Mouse (Mus musculus) intestine, embryonic 15.5 days (tissue): ENCODE results near the gene Olfr323. TPM values are rescaled to one million over a fixed set of nuclear protein-coding genes. Genes with fewer than 3 reads are reported as not detected.

Experiments used
- ATAC-seq: fragments of 200-750 bp; cut with Nextera tagmentation; 2 replicates; pipeline ENCODE4 v1.8.0; 2017; ENCODE audit warnings: moderate TSS enrichment, moderate library complexity
- H3K27ac ChIP-seq: fragments of 300-500 bp; sonication (generic); 2 replicates; pipeline ENCODE4 v1.5.1; 2015; ENCODE audit warnings: mild to moderate bottlenecking, inconsistent platforms
- H3K27me3 ChIP-seq: fragments of 300-500 bp; sonication (generic); replicated peaks from 2 replicates; pipeline ENCODE4 v1.6.1; 2015; ENCODE audit warnings: inconsistent platforms
- H3K36me3 ChIP-seq: fragments of 300-500 bp; sonication (generic); 2 replicates; pipeline ENCODE4 v1.6.1; 2015; ENCODE audit warnings: inconsistent platforms
- H3K4me1 ChIP-seq: fragments of 300-500 bp; sonication (generic); replicated peaks from 2 replicates; pipeline ENCODE4 v1.6.1; 2015; ENCODE audit warnings: inconsistent platforms
- H3K4me2 ChIP-seq: fragments of 300-500 bp; sonication (generic); replicated peaks from 2 replicates; pipeline ENCODE4 v1.6.1; 2015; ENCODE audit warnings: mild to moderate bottlenecking, inconsistent platforms
- H3K4me3 ChIP-seq: fragments of 300-500 bp; sonication (generic); replicated peaks from 2 replicates; pipeline ENCODE4 v1.5.1; 2015; ENCODE audit warnings: inconsistent platforms
- H3K9ac ChIP-seq: fragments of 300-500 bp; sonication (generic); 2 replicates; pipeline ENCODE4 v1.6.1; 2015; ENCODE audit warnings: inconsistent platforms
- H3K9me3 ChIP-seq: fragments of 300-500 bp; sonication (generic); 2 replicates; pipeline ENCODE4 v1.6.1; 2016; ENCODE audit warnings: inconsistent platforms
- WGBS: fragments of 180-500 bp; shearing (Covaris S2); methylation state at CpG from one replicate; pipeline ENCODE4 v1.1.7; 2015; 5-methylcytosine and 5-hydroxymethylcytosine counted together
- polyA plus RNA-seq: library from polyadenylated mRNA; unstranded; fragments of >200 nt; fragmentation: Nextera tagmentation; extraction: Ambion mirVana; gene quantifications from 2 replicates; pipeline ENCODE4 v1.2.1, GENCODE M21; 2015

Olfr323 gene
- polyA plus RNA-seq, 1 experiment from 2014 or later: not detected

- H3K36me3 ChIP-seq: no peaks in the 10 kb centered on the region
- H3K27ac ChIP-seq: no peak overlapping the region
- 58% methylated on average over 4 of the region's 4 CpGs for WGBS
- H3K9ac ChIP-seq: no peak overlapping the region
- H3K4me1 ChIP-seq: no peaks in the 10 kb centered on the region
- no peak for ATAC-seq
- H3K9me3 ChIP-seq: no peaks in the 10 kb centered on the region
- no peak overlapping the region for H3K4me3 ChIP-seq
- H3K27me3 ChIP-seq: no peaks in the 10 kb centered on the region; the same call in 1 of the 2 replicates
- H3K4me2 ChIP-seq: no peak overlapping the region
Measured at GRCm38 (mm10) chr11:58626146-58626545, 4.2 kb downstream of the Olfr323 start.

DNA sequence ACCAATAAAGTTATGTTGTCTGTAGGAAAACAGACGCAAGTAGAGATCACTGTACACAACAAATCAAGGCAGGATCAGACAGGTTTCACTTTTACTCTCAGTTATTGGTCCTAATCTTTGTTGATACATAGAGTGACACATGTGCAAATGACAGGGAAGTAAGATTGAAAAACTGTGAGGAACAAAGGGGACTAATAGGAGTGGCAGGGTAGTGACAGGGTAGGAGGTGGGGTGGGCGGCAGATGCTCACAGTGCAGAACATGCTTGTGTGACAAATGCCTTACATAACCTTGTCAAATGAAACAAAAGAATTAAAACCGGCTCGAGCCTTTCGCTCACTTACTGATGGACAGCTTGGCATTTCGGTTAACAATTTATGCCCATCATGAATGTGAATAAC lies 11.5 kb downstream of the Olfr323 start:
- Histone ChIP-seq H3K27ac (no peak overlapping the region), H3K4me2 (0 out of 2 replicates have a peak overlapping the region, but pooled peaks have one; percentile 9), H3K4me1 (peaks cover 7% of the 10 kb centered on the region; the same call in 1 of the 2 replicates), H3K9ac (no peak overlapping the region), H3K36me3 (no peaks in the 10 kb centered on the region), H3K27me3 (no peaks in the 10 kb centered on the region; the same call in 1 of the 2 replicates), H3K4me3 (no peak overlapping the region), H3K9me3 (no peaks in the 10 kb centered on the region)
- WGBS: 71% methylated on average over 6 of the region's 6 CpGs
- ATAC-seq: peak; percentile 57

DNA sequence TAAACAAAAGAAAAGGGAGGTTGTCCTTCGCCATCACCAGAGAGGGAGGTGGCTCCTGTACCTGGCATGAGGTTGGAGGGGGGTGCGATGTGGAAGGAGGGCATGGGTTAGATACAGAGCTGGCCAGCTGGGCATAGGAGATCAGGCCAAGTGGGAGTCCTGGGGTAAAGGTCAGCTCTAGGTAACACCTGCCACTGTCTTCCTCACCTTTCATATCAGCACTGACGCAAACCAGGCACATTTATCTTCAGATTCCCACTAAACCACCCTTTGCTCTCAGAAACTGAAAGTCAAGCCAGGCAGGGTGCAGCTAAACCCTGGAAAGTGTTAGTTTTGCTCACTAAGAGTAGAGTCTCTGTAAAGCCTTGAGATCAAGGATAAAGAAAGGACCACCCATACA lies 11.9 kb downstream of the Olfr323 start:
- WGBS: 43% methylated on average over 3 of the region's 3 CpGs
- H3K27ac ChIP-seq: no peak overlapping the region
- H3K4me3 ChIP-seq: no peak overlapping the region
- H3K9me3 ChIP-seq: no peaks in the 10 kb centered on the region
- peak overlapping the region; percentile 9; the same call in 1 of the 2 replicates for H3K4me2 ChIP-seq
- ATAC-seq: peak; percentile 68
- no peak overlapping the region for H3K9ac ChIP-seq
- H3K4me1 ChIP-seq: peaks cover 7% of the 10 kb centered on the region; the same call in 1 of the 2 replicates
- H3K27me3 ChIP-seq: no peaks in the 10 kb centered on the region; the same call in 1 of the 2 replicates
- H3K36me3 ChIP-seq: no peaks in the 10 kb centered on the region

DNA sequence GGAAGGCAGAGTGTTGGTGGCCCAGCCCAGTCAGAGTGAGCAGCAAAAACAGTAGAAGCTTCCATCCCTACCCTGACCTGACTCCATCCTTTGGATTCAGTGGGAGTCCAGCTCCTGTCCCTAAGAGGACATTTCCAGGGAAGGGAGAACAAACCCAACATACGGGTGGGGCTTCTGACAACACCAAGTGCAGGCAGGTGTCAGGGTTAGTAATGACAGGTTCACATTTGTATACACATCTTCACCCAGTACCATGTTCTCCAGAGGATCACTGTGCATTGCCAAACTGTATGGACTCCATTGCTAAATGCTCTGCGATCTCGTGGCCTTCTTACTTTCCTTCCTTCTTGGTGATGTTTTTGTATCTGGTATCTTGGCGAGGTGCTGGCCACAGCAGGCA lies 14.3 kb downstream of the Olfr323 start, which contains the start of gene 2210407C18Rik:
Gene 2210407C18Rik (minus strand): TSS at position 101 of the 400 bp plus-strand sequence.
- Histone ChIP-seq H3K9ac (no peak within 1 kb of the TSS), H3K4me2 (no peak within 1 kb of the TSS), H3K27me3 (peaks cover 3% of the 10 kb centered on the region; the same call in 1 of the 2 replicates), H3K4me3 (no peak within 1 kb of the TSS), H3K9me3 (no peaks in the 10 kb centered on the region), H3K27ac (no peak within 1 kb of the TSS), H3K4me1 (peaks cover 7% of the 10 kb centered on the region; the same call in 1 of the 2 replicates), H3K36me3 (no peaks in the 10 kb centered on the region)
- no peak for ATAC-seq
- WGBS: 85% methylated on average over 4 of the region's 4 CpGs

DNA sequence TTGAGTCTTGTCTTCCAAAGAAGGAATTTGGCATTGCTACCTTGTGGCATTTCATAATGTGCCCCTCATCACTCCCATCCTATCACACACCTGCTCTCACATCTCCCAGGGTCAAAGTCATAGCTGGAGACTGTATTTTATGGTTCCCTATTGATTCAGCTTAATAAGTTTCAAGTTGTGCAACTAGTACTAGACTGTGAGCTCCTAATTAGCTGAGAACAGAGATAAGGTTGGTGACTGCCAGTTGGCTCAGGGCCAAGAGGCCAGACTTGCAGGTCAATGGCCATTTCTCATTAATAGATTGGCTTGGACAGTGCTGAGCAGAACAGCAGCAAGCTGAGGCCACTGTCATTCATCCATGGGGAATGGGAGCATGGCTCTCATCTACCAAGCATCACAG lies 15.8 kb downstream of the Olfr323 start:
- peak; percentile 86 for ATAC-seq
- no peaks in the 10 kb centered on the region for H3K36me3 ChIP-seq
- H3K4me1 ChIP-seq: peaks cover 7% of the 10 kb centered on the region; the same call in 1 of the 2 replicates
- H3K4me3 ChIP-seq: no peak overlapping the region
- H3K4me2 ChIP-seq: no peak overlapping the region
- peaks cover 3% of the 10 kb centered on the region; the same call in 1 of the 2 replicates for H3K27me3 ChIP-seq
- no peak overlapping the region for H3K27ac ChIP-seq
- no peak overlapping the region for H3K9ac ChIP-seq
- H3K9me3 ChIP-seq: no peaks in the 10 kb centered on the region

GRCm38 (mm10) chr11:58613359-58613758 lies 16.9 kb downstream of the Olfr323 start:
- no peaks in the 10 kb centered on the region for H3K9me3 ChIP-seq
- H3K27ac ChIP-seq: no peak overlapping the region
- WGBS: 48% methylated on average over 3 of the region's 3 CpGs
- ATAC-seq: 0 out of 2 replicates have a peak, but pooled peaks have one; percentile 62
- H3K36me3 ChIP-seq: no peaks in the 10 kb centered on the region
- H3K4me2 ChIP-seq: no peak overlapping the region
- H3K9ac ChIP-seq: no peak overlapping the region
- H3K4me3 ChIP-seq: no peak overlapping the region
- H3K4me1 ChIP-seq: peaks cover 6% of the 10 kb centered on the region; the same call in 1 of the 2 replicates
- peaks cover 3% of the 10 kb centered on the region; the same call in 1 of the 2 replicates for H3K27me3 ChIP-seq

DNA sequence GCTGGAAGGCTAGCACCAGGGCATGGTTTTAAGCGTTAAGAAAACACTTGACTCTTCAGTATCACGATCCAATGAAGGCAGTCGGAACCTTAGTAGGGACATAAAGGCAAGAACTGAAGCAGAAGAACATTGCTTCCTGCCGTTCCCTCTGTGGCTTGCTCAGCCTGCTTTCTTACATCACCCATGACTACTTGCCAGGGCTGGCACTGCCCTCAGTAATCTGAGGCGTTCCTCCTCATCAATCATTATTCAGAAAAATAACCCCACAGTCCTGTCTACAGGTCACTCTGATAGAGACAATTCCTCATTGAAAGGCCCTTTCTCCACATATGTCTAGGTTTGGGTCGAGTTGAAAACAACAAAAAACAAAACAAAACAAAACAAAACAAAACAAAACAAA lies 23.3 kb downstream of the Olfr323 start:
- H3K27me3 ChIP-seq: peaks cover 3% of the 10 kb centered on the region; the same call in 1 of the 2 replicates
- 80% methylated on average over 6 of the region's 6 CpGs for WGBS
- no peaks in the 10 kb centered on the region for H3K36me3 ChIP-seq
- H3K27ac ChIP-seq: no peak overlapping the region
- ATAC-seq: no peak
- H3K4me1 ChIP-seq: no peaks in the 10 kb centered on the region
- no peak overlapping the region for H3K4me3 ChIP-seq
- no peak overlapping the region for H3K4me2 ChIP-seq
- H3K9me3 ChIP-seq: no peaks in the 10 kb centered on the region
- no peak overlapping the region for H3K9ac ChIP-seq

DNA sequence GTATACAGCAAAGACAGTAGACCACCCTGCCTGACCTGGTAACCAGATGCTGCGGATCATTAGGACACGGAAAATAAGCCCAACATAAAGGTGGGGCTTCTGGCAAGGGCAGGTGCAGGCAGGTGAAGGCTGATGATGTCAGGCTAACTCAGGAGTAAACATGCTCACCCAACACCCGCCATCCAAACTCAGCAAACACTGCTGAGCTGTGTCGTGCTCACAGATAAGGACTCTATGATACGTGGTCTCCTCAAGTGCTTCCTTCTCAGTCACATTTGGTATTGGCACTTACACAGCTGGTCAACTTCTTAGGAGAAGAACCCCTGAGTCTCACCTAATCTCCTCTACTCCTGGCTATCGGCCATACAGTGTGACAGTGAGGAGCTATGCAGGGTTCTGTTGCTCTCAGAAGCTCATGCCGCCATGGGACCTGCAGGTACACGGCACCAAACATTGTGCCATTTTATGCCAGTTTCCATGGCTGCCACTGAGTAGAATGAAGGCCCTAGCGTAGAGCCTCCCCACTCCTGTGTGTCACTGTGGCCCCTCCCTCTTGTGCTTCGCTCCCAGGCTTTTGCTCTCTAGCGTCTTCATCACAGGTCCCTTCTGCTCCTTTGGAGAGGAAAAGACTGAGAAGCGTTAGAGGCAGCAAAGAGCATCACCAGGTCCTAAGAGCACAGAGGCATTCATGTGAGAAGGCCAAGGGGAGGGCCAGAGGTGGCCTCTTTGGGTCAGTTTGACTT lies 24.0 kb downstream of the Olfr323 start:
- no peak for ATAC-seq
- 79% methylated on average over 12 of the region's 12 CpGs for WGBS
- H3K27ac ChIP-seq: no peak overlapping the region

DNA sequence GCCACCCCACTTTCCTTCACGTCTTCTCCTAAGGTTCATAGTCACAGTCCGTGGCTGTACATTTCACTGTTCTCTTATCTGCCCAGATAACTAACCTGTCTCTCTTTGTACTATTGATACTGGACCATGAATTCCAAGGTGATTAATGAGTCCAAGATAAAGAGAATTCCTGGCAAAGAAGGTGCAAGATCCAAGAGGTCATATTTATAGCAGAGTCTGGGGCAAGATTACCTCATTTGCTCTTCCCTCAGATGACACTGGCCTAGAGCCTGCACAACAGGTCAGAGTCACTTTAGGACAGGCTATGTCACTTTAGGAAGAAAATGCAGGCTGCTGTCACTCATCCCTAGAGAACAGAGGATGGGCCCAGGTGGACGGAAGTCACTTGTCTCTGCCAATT lies 25.1 kb downstream of the Olfr323 start:
- peak; percentile 59 for ATAC-seq
- Histone ChIP-seq H3K27me3 (no peaks in the 10 kb centered on the region), H3K4me1 (no peaks in the 10 kb centered on the region), H3K9me3 (no peaks in the 10 kb centered on the region), H3K4me3 (no peak overlapping the region), H3K4me2 (no peak overlapping the region), H3K9ac (no peak overlapping the region), H3K27ac (no peak overlapping the region), H3K36me3 (no peaks in the 10 kb centered on the region)
- 61% methylated on average over 3 of the region's 3 CpGs for WGBS

More for the DNA sequence above, 24.0 kb downstream of the Olfr323 start:
- Histone ChIP-seq H3K9me3 (no peaks in the 10 kb centered on the region), H3K4me2 (no peak overlapping the region), H3K36me3 (no peaks in the 10 kb centered on the region), H3K27me3 (no peaks in the 10 kb centered on the region), H3K9ac (no peak overlapping the region), H3K4me1 (no peaks in the 10 kb centered on the region), H3K4me3 (no peak overlapping the region)

- Histone ChIP-seq H3K9ac (no peak overlapping the region), H3K9me3 (no peaks in the 10 kb centered on the region), H3K36me3 (no peaks in the 10 kb centered on the region), H3K27me3 (no peaks in the 10 kb centered on the region), H3K4me1 (no peaks in the 10 kb centered on the region), H3K27ac (no peak overlapping the region), H3K4me3 (no peak overlapping the region), H3K4me2 (no peak overlapping the region)
- 69% methylated on average over 2 of the region's 2 CpGs for WGBS
- ATAC-seq: no peak
Measured at GRCm38 (mm10) chr11:58604688-58605087, 25.6 kb downstream of the Olfr323 start.

DNA sequence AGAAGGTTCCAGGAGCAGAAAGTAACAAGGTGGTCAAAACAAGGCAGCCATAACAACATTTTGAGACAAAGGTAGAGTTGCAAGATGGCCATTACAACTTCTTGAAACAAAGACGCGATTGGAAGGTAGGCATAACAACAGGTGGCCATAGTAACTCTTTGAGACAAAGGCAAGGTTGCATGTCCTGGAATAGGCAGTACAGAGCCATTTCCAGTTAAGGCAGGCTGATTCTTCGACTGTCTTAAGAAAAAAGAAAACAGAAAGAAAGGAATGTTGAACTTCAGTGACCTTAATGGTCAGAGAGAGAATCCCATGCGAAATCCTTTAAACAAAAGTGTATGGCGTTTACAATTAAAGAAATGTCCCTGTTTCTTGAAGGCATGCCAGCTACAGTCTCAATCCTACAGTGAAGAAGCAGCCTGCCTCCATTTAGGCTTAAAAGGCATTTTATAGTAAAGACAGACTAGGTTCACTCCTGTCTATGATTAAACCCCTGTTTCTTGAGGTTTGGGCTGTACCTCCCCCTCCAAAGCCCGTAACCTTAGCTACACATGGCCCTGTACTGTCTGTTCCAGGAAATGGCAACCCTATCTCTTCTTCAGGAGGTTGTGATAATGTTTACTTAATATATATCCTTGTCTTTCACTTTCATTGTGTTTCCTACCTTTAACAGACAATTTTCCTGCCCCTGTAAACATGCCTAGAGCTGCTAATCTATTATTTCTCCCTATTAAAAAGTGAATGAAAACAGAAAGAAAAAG lies 27.3 kb downstream of the Olfr323 start:
- no peak for ATAC-seq
- Histone ChIP-seq H3K4me1 (no peaks in the 10 kb centered on the region), H3K4me3 (no peak overlapping the region), H3K27ac (no peak overlapping the region), H3K27me3 (no peaks in the 10 kb centered on the region), H3K4me2 (no peak overlapping the region), H3K36me3 (no peaks in the 10 kb centered on the region), H3K9me3 (no peaks in the 10 kb centered on the region), H3K9ac (no peak overlapping the region)
- 60% methylated on average over 6 of the region's 6 CpGs for WGBS

GRCm38 (mm10) chr11:58602062-58602461 lies 28.2 kb downstream of the Olfr323 start:
- ATAC-seq: no peak
- no peak overlapping the region for H3K4me3 ChIP-seq
- H3K27ac ChIP-seq: no peak overlapping the region
- no peaks in the 10 kb centered on the region for H3K9me3 ChIP-seq
- H3K27me3 ChIP-seq: no peaks in the 10 kb centered on the region
- no peak overlapping the region for H3K9ac ChIP-seq
- H3K4me1 ChIP-seq: no peaks in the 10 kb centered on the region
- H3K36me3 ChIP-seq: no peaks in the 10 kb centered on the region
- no peak overlapping the region for H3K4me2 ChIP-seq
